Mouse (Mus musculus): ENCODE measurements around the gene Adgra3. TPM values are rescaled to one million over a fixed set of nuclear protein-coding genes. Genes with fewer than 3 reads are reported as not detected.

The Adgra3 gene
- polyA plus RNA-seq, 1 experiment, result not detected

- H3K4me1 ChIP-seq (ENCODE audit: control insufficient read depth, insufficient read depth, low read length), result no peaks in the 10 kb centered on the region
- TF ChIP-seq POLR2A (IDR thresholded peaks at IDR 0.05; ENCODE audit: insufficient read depth, low read depth, low read length), result no peak
- TF ChIP-seq CTCF (IDR thresholded peaks at IDR 0.05; ENCODE audit: insufficient read depth, low read depth, low read length), result no peak
- H3K27ac ChIP-seq (ENCODE audit: insufficient read depth, low read depth, low read length), result no peak overlapping the region
- 96% methylated on average over 8 of the region's 8 CpGs for WGBS
- H3K4me3 ChIP-seq (ENCODE audit: insufficient read depth, low read depth, low read length), result no peak overlapping the region
Measured at GRCm38 (mm10) chr5:49969660-49970059, 89.1 kb downstream of the Adgra3 start.

DNA sequence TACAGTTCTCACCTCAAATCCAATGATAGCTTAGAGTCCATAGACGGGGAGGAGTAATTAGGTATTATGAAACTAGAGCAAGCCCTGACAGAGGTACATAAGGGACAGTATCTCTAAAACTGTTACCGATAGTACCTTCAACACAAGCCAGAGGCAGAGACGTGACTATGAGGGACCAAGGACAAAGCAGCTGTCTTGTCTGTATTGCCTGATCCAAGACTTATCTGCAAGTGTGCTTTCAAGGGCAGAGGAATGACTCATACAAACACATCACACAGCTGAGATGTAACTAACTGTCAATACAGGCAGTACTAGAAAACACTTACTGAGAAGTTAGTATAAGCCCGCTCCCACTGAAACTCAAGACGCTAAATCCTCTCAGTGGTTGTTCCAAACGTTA lies 91.1 kb downstream of the Adgra3 start:
- TF ChIP-seq POLR2A (IDR thresholded peaks at IDR 0.05; ENCODE audit: insufficient read depth, low read depth, low read length), result no peak
- TF ChIP-seq CTCF (IDR thresholded peaks at IDR 0.05; ENCODE audit: insufficient read depth, low read depth, low read length), result no peak
- WGBS, result 94% methylated on average over 6 of the region's 6 CpGs

DNA sequence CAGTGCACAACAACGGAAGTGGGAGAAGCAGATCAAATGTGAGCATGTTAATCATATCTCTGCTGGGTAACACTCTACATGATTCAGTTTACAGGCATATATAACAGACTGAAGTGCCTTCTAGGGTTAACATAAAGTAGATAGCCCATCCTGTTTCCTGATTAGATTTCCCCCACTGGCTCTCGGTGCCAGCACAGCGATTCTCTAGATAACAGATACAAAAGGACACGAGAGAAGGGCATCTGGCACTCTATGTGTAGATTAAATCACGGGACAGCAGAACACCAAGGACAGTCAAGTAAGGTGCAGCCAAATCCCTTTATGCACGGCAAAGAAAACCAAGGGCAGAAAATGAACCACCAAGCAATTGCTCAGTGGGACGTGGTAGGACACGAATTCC lies 93.0 kb downstream of the Adgra3 start:
- no peaks in the 10 kb centered on the region for H3K4me1 ChIP-seq (ENCODE audit: control insufficient read depth, insufficient read depth, low read length)
- H3K27ac ChIP-seq (ENCODE audit: insufficient read depth, low read depth, low read length), result no peak overlapping the region
- no peak overlapping the region for H3K4me3 ChIP-seq (ENCODE audit: insufficient read depth, low read depth, low read length)
- no peak for TF ChIP-seq POLR2A (IDR thresholded peaks at IDR 0.05; ENCODE audit: insufficient read depth, low read depth, low read length)
- TF ChIP-seq CTCF (IDR thresholded peaks at IDR 0.05; ENCODE audit: insufficient read depth, low read depth, low read length), result no peak
- 87% methylated on average over 8 of the region's 8 CpGs for WGBS

More for the DNA sequence above, 91.1 kb downstream of the Adgra3 start:
- Histone ChIP-seq H3K4me1 (ENCODE audit: control insufficient read depth, insufficient read depth, low read length) (no peaks in the 10 kb centered on the region), H3K4me3 (ENCODE audit: insufficient read depth, low read depth, low read length) (no peak overlapping the region), H3K27ac (ENCODE audit: insufficient read depth, low read depth, low read length) (no peak overlapping the region)

DNA sequence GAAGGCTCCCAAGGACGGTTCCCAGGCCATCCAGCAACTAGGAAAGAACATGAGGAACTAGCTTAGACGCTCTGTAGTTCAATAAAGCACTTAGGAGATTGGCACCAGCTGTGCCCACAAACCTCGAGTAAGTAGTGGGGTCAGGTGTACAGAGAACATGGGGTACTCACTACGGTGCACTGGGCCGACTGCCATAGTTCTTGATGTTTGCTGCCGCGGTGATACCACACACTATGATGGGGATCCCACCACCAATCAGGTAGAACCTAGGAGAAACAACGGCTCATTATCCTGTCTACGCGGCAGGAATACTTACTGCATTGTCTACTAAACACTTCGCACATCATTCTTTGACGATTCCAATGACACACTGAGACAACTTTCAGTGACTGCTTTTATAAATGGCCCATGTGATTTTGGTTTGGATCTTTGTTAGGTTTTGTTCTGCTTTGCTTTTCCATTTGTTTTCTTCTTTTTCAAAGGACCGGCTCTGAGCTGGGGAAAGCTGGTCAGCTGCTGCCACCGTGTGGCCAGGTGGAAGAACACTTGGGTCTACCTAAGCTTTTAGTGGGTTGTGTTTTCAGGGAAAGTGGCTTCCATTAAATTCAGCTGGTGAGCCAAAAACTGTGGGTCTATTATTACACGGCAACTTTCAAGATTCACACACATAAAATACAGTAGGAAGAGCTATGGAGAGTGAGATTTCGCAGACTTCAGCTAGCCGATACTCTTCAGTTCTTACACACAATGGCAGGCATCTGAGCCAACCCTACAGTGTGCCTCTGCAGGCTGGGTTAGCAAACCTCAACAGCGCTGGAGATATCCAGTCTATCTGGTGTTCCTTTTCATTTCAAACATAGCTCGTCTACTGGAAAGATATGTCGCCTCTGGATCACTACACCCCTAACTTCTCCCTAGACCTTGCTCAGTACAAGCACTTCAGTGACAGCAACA lies 97.1 kb downstream of the Adgra3 start:
- no peak overlapping the region for H3K4me3 ChIP-seq (ENCODE audit: insufficient read depth, low read depth, low read length)
- TF ChIP-seq CTCF (IDR thresholded peaks at IDR 0.05; ENCODE audit: insufficient read depth, low read depth, low read length) (peak; percentile 69), POLR2A (IDR thresholded peaks at IDR 0.05; ENCODE audit: insufficient read depth, low read depth, low read length) (no peak)
- no peaks in the 10 kb centered on the region for H3K4me1 ChIP-seq (ENCODE audit: control insufficient read depth, insufficient read depth, low read length)
- 75% methylated on average over 20 of the region's 20 CpGs for WGBS
- H3K27ac ChIP-seq (ENCODE audit: insufficient read depth, low read depth, low read length), result no peak overlapping the region

DNA sequence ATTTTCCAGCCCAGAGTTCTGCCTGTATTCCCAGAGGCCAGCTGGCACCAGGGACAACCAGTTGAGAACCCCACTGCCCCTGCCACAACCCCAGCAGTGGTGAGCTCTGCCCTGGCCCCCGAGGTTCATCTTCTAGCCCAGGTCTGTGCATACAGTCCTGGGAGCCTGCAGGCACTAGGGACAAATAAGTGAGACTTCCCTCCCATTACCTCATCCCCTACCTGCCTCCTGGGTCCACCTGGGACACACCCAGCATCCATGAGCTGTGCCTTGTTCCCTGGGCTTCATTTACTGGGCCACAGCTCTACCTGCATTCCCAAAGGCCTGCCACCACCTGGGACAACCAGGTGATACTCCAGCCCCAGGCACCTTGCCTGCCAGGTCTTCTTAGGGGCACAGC lies 122.5 kb downstream of the Adgra3 start:
- Histone ChIP-seq H3K27ac (ENCODE audit: insufficient read depth, low read depth, low read length) (no peak overlapping the region), H3K4me1 (ENCODE audit: control insufficient read depth, insufficient read depth, low read length) (no peaks in the 10 kb centered on the region), H3K4me3 (ENCODE audit: insufficient read depth, low read depth, low read length) (no peak overlapping the region)
- TF ChIP-seq CTCF (IDR thresholded peaks at IDR 0.05; ENCODE audit: insufficient read depth, low read depth, low read length) (no peak), POLR2A (IDR thresholded peaks at IDR 0.05; ENCODE audit: insufficient read depth, low read depth, low read length) (no peak)
- WGBS, result 76% methylated on average over 1 of the region's 1 CpGs

DNA sequence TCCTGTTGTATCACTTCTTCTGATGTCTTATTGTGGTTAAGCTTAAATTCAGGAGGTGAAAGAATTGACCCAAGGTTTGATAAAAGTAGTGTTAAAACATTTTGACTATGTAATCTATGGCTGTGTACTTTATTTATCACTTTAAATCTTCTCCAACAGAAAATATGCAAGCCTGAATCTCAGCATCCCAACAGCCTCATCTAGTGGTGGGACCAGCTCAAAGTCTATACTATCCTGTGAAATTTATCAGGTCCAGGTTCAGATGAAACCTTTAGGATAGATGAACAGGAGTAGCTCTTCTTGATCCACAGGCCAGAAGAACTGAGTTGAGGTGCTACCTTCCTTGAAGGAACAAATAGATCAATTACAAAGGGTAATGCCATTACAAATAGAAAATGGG lies 134.1 kb downstream of the Adgra3 start:
- no peaks in the 10 kb centered on the region for H3K4me1 ChIP-seq (ENCODE audit: control insufficient read depth, insufficient read depth, low read length)
- H3K27ac ChIP-seq (ENCODE audit: insufficient read depth, low read depth, low read length), result no peak overlapping the region
- H3K4me3 ChIP-seq (ENCODE audit: insufficient read depth, low read depth, low read length), result no peak overlapping the region
- TF ChIP-seq POLR2A (IDR thresholded peaks at IDR 0.05; ENCODE audit: insufficient read depth, low read depth, low read length), result no peak
- TF ChIP-seq CTCF (IDR thresholded peaks at IDR 0.05; ENCODE audit: insufficient read depth, low read depth, low read length), result no peak

DNA sequence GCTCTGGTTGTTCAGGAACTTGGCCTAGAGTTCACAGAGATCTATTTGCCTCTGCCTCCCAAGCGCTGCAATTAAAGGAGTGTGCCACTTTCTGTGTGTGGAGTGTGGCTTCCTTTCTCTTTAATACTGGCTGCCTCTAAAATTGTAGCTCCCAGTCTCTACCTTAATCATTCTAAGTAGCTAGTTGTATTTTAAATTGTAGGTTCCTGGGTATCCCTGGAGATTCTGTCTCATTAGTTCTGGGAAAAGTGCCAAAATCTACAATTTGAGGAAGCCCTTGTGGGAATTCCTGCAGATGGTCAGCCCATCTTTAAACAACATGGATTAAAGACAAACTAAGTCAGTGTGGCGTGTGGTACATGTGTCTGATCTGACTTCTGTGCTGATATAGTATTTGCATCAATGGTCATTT lies 143.1 kb downstream of the Adgra3 start:
- WGBS, result 30% methylated on average over 2 of the region's 2 CpGs
- H3K27ac ChIP-seq (ENCODE audit: insufficient read depth, low read depth, low read length), result no peak overlapping the region
- TF ChIP-seq POLR2A (IDR thresholded peaks at IDR 0.05; ENCODE audit: insufficient read depth, low read depth, low read length) (no peak), CTCF (IDR thresholded peaks at IDR 0.05; ENCODE audit: insufficient read depth, low read depth, low read length) (no peak)

More for the DNA sequence above, 143.1 kb downstream of the Adgra3 start:
- Histone ChIP-seq H3K4me3 (ENCODE audit: insufficient read depth, low read depth, low read length) (no peak overlapping the region), H3K4me1 (ENCODE audit: control insufficient read depth, insufficient read depth, low read length) (no peaks in the 10 kb centered on the region)
